Mouse (Mus musculus) adrenal gland (tissue): ENCODE measurements around the gene Erbb4.

Experiments used
- intact Hi-C: fragments of 180-260 bp; cut with DNase I; formaldehyde crosslinking; loops from one replicate; pipeline ENCODE4 v1.15.1; 2025

Erbb4 gene

DNA sequence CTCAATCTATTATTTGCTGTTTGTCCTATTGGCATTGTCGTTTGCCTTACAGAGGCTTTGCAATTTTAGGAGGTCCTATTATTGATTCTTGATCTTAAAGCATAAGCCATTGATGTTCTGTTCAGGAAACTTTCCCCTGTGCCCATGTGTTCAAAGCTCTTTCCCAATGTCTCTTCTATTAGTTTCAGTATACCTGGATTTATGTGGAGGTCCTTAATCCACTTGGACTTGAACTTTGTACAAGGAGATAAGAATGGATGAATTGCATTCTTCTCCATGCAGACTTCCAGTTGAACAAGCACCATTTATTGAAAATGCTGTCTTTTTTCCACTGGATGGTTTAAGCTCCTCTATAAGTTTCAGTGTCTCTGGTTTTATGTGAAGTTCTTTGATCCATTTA lies 536.9 kb downstream of the Erbb4 start:
- intact Hi-C loops = no loop called here

DNA sequence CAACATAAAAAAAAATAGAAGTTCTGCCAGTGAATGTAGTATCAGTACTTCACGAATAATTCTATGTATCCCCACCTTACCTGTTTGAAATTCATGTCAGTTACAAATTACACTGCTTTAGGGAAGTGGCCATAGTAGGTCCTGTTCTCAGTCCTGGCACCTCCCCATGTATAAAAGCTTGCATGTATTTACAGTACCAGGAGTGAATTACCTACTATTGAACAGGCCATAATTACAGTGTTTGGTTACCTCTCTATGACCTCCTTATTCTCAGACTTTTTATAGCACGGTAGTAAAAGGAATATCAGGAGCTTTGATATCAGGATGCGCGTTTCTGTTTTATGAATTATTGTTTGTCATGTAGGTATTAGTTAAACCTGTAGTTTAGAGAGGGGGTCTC lies 564.9 kb downstream of the Erbb4 start:
- intact Hi-C loops = no loop called here

DNA sequence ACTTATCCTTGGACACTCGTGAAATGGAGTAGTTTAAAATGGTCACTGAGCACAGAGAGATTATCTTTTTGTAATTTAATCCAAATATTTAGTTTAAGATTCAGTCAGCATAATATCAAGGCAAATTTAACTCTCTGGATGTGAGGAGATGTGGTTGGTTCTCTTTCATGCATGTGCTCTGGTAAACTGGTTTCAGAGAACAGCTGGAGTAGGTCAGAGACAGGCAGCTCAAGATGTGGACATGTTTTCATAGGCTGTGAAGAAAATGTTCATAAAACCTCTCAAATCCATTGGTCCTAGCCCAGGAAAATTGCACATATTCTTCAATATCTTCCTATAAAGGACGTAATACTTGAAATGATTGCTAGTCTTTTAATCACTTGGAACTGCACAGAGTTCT lies 590.0 kb downstream of the Erbb4 start:
- intact Hi-C loops = no loop called here

DNA sequence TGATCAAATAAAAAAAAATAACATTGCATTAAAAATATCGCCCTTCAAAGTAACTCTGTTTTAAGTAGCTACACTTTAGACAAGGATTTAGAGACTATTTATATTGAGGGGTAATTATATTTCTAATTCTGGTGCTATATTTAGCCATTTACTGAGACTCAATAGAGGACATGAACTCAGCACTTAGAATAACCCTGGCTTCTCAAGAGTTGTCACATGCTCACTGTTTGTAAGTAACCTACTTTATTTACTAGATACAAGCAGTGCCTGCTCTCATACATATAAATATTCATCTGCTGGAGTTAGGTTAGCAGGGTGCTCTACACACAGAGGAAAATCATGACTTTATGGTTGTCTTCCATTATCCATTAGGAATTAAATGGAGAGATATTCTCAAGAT lies 604.0 kb downstream of the Erbb4 start:
- intact Hi-C loops = no loop called here

DNA sequence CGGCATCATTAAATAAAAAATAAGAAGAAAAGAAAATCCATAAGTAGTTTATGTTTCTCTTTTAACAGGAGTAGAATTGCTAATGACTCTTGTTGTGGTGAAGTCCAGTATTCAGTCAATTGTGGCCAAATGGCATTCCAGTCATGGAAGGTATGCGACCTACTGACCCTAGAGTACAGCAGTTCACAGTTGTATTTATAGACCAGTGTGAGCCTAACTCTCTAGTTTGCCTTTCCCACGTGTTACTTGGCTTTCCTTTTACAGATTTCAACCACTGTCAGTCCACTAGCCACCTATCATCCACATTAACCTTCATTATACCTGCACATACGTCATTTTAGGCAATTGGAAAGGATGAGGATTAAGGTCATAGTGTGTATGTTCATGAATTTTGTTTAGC lies 606.3 kb downstream of the Erbb4 start:
- intact Hi-C loops = no loop called here

DNA sequence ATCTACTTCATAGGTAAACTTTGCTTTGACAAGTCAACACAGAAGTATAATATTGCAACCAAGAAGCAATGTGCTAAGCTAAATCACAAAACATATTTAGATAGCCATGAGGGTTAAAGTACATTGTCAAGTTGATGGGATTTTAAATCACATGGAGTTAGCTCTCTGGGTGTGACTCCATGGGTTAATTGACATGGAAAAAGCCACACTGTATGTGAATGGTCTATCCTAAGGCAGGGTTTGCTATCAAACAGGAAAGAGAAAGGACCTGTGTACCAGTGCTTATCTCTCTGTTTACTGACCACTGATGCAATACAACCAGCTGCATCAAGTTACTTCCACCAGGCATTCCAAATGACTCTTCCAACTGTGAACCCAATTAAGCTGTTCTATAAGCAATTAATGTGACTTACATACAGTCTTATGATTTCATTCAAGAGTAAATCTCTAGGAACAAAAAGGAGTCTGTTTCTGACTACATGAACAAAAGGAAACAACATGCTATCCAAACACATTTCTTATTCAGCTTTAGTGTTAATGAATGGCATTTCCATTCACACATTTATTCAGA lies 641.4 kb downstream of the Erbb4 start:
- intact Hi-C loops = no loop called here

DNA sequence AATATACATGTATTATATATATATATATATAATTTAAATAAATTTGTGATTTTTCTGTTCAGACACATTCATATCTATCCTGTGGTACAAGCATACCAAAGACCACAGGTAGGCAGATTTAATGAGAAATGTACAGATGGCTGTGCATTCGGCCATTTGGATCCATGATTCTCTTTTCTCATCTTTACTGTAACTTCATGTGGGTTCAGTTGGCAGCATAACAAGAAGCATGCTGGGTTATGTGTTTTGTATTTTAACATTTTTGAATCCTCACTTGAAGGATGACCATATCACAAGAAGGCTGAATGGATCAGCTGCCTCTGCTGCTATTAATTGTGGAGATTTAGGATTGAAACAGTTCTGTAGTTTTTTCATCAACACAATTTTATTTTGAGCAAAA lies 656.6 kb downstream of the Erbb4 start:
- intact Hi-C loops = no loop called here

DNA sequence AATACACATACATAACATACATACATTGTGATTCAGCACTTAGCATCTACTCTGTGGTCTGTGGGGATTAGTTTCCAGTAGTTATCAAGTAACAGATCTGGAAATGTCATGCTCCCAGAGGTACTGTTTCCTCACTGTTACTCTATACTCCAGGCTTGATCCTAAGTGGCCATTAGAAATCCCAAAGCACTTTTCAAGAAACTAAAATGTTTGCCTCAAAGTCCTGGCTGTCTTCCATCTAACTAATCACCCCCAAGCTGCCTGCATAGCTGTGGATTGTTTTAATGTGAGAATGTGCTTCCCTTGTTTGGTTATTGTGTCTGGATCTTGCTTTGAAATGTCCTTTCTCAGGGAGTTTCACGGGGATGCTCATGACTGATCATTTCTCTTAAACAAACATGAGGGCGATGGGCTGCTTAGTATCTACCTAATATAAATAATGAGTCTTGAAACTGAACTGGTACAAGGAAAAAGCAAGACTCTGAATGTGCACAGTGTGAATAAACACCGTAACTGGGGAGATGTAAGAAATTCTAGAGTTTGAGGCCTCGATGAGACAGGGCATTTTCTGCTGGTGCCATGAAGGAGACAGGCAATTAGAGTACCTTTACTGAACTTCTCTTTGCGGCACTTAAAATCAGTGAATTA lies 683.4 kb downstream of the Erbb4 start:
- intact Hi-C loops = no loop called here

DNA sequence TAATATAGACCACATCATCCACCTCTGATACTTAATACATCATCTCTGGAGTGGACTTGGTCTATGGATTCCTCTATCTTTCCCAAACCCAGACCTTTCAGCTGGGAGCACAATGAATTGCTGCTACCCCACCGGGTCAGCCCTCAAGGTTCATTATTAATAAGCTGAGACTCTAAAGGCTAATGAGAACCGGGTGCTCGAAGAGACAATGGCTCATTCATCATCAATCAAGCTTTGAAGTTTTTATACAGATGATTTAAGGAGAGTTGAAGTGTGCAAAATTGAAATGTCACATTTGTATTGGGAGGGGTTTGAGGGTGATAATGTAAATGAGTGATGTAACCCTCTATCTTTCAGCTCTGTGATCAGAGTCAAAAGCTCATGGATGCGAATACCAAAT lies 706.7 kb downstream of the Erbb4 start:
- intact Hi-C loops = no loop called here

DNA sequence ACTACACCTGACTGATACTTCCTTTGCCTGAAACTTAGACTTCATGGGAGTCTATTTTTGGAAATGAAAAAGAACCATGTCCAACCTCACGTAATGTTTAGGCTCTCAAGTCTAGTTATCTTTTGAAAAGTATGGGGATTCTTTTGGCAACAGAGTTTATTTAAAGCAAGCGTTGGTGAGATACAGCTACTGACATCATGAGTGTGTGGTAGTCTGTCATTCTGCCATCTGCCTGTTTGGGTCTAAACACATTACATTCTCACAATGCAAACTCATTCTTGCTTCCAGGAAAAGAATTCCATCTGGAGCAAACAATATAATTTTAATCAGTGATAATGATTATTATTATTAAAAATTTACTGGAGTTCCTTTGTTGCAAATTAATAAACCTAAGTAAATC lies 736.3 kb downstream of the Erbb4 start:
- intact Hi-C loops = no loop called here

DNA sequence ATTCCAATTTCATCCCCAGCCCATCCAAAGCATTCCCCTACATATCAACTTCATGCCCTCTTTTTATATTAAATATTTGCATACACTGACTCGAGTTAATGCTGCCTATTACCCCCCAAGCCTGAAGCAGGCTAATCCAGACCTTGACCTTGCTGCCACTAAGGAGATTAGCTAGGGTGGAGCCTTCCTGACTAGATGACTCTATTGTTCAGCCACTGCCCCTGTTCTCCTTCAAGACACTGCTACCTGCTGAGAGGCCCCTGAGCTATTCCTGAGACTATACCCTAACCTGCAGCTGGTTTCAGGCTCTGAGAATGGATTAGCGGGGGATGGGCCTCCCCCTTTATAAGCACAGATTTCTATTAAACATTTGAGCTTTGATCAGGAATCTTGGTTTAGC lies 774.1 kb downstream of the Erbb4 start:
- intact Hi-C loops = no loop called here

DNA sequence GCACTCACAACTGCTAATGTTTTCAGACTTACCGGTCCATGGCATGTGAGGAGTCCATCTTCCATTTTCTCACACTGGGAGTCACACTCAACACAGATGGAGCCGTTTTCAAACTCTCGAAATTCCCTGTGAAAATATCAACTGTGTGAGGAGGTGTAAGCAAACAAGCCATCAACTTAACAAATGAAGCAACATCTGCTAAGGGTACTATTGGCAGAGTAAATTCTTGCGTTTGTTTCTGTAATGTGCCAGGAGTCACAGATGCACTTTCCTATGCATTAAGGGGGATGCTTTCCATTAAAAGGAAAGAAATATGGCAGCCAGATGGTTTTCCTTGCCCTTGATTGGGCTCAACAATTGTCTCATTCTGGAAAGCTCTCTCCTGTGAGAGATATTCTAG lies 802.0 kb downstream of the Erbb4 start:
- intact Hi-C loops = no loop called here

DNA sequence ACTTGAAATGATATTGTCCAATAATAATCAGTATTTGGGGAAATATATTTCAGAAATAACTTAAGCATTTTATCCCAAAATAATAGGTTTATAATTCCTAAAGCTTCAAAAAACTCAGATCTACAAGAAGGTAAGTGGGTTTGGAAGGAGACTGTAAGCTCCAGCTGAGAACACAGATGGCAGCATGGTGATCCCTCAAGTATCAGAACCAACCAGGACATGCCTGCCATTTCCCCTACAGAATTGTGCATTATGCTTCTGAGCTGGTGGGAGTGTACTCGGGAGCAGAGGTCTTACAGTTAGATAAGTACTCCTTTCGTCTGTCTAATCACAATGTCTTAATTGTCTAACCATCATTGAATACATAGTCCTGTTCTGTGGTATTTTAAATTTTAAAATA lies 823.4 kb downstream of the Erbb4 start:
- intact Hi-C loops = no loop called here

DNA sequence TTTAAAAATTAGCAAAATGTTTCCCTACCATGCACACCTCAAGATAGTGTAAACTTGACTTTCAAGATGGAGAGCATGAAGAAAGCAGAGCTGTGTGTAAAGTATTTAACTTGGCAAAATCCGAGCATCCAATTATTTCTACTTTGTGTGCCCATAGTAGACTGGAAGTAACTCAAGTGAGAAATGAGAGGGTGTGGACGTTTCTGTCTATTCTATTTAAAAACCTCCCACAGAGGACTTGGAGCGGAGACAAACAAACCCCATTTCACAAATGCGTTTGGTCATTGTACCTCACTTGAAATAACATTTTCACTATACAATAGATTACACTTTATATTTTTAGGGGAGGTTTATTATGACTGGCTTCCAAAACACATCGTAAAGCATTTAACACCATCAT lies 832.0 kb downstream of the Erbb4 start:
- intact Hi-C loops = no loop called here

DNA sequence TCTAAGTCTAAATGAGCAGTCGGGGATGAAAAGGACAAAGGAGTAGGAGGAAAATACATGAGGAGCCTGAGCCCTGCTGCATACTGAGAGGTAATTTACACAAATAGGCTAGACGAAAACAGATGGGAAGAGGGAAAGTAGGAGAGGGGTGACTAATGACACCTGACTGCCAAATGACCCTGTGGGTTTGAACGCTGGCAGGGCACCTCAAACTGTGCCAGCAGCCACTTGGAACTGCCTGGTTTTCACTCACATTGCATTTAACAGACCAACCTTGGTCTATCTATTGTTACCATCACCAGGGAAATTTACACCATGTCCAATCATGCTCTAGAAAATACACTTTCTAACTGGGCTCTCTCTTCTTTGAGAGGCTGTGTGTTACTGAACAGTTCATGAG lies 929.3 kb downstream of the Erbb4 start:
- intact Hi-C loops = no loop called here

DNA sequence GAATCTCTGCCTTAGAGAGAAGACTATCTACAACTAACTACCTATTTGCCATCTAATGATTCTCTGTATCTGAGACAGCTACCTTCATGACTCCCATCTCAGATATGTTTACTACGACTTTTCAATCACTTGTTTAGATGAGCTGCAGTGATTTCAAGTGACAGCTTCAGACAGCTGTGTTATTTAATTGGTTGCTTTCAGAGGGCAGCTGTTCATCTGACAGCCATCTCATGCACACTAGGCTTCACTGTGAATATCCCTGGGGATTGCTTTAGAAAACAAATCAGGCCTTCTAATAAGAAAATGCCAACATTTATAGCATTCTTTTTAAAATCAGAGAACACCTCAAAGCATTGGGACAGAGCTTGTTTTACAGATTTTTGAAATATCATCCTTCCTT lies 952.6 kb downstream of the Erbb4 start:
- intact Hi-C loops = no loop called here

DNA sequence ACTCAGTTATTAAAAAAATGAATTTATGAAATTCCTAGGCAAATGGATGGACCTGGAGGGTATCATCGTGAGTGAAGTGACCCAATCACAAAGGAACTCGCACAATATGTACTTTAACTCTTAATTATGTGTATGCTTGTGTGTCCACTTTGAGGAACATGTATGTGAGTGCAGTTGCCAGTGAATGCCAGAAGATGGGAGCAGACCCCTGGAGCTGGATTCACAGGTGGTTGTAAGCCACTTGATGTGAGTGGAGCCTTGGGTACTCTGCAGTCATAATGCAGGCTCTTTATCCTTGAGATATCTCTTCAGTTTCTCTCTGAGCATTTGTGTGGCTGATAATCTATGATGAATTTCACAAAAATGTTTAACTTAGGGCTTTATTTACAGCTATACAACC lies 957.3 kb downstream of the Erbb4 start:
- intact Hi-C loops = no loop called here

DNA sequence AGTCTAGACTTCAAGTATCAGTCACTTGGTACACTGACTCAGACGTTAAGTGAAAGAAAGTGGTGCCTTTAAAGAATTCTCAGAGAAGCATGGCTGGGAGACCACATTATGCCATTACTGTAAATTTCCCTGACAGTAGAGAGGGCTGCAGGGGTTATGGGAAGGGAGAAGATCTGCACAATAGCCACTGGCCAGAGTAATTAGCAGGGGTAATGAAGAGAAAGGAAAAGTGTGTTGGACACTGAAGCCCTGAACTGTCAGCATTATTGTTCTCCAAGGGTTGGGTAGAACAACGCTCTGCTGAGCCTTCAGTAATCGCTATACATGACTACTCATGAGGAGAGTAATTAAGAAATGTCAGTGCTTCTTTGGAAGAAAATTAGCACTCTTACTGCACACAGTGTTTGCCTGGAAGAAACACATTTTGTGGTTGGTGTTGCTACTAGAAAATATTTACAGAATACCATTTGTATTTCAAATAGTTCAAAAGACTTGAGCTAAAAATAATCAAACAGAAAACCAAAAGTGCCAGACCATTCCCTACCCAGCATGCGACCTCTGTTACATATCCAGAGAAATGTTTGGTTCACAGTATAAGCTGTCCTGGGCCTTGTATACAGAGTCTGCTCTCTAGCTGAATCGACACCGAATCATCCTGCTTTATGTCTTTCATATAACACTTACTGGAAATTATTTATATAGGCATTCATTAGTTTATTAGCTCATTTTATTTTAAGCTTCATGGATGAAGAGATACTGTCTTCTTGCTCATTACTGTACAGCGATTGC lies 965.1 kb downstream of the Erbb4 start:
- intact Hi-C loops = no loop called here

DNA sequence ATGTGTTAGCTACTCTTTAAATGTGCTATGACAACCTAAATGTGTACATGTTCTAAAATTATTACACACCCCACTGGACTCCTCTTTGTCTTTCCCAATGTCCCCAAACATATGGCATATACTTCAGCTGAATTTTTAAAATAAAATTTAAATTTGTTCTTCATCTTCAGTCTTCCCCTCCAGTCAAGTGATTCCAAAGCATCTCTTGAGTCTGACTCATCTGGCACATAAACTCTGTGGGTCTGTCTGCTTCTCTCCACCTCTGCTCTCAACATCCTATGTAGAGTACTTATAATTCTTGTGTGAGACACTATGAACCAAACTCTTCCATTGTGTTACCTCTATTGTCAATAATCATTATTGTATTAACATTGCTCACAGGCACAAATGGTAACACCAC lies 972.9 kb downstream of the Erbb4 start:
- intact Hi-C loops = no loop called here

DNA sequence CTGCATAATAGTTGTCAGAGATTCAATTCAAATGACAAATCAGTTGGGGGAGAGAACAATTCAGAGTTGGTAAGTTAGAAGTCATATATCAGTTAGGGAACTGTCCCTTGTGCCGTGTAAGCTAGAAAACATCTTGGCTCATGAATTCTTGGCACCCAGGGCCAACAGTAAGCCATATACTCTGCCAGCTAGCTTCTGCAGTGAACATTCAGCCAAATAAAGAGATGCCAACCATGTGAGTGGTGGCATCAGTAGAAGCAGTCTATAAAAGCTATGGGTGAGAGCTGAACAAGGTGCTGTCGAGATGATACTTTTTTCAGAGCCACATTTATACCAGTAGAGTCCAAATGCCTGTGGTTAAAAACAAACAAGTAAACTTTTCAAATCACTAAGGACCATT lies 973.4 kb downstream of the Erbb4 start:
- intact Hi-C loops = no loop called here

DNA sequence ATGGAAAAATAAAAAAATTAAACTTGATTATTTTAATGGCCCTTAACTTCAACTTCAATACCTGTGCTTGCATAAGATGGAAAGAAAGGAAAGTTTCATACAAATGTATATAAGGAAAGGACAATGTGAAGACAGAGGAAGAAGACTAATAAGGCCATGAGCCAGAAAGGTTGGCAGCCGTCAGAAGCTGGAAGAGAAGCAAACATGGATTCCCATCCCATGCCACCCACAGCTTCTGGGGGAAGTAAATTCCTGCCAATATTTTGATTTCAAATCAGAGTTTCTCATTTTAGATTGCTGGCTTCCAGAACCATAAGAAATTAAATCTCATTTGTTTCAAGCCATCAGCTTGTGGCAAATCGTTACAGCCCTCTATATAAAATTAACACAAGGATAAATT lies 984.3 kb downstream of the Erbb4 start:
- intact Hi-C loops = no loop called here

DNA sequence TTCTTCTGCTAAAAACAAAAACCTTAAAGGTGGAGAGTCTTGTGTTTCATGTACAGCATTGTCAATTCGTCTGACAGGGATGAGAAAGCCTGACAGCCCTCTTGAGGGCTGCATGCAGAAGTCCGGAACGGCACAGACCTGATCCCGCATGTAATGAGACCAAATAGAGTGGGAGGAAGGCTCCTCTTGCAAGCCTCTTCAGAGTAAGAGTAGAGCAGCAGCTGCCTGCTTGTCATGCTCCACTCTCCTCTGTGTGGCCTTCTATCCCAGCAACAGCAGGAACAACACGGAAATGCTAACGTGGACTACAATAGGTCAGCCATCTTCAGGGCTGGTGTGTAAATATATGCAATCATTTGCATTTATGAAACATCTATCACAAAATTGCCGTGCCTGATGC lies 987.5 kb downstream of the Erbb4 start:
- intact Hi-C loops = no loop called here

DNA sequence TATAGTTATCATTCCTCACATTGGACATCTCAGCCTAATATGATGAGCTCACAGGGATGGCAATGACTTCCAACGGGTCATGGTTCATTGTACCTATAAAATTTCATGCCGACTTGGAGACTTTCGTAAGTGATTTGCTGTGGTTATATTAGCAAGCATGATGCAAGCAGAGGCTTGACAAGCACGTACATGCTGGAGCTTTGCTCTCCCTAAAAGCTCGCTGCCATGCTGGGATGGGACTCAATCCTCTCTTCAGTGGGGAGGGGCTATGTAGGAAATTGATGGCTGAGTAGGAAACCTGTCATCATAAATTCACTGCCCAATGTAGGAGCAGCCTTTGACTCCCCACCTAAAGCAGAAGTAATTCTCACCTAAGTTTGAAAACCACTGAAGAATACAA lies 992.1 kb downstream of the Erbb4 start:
- intact Hi-C loops = no loop called here
